Mouse (Mus musculus): Measurements from ENCODE around the gene Npc1l1. TPM values are rescaled to one million over a fixed set of nuclear protein-coding genes. Genes with fewer than 3 reads are reported as not detected.

Npc1l1 gene
- polyA plus RNA-seq, 1 experiment from 2014 or later, result 0.04 TPM

DNA sequence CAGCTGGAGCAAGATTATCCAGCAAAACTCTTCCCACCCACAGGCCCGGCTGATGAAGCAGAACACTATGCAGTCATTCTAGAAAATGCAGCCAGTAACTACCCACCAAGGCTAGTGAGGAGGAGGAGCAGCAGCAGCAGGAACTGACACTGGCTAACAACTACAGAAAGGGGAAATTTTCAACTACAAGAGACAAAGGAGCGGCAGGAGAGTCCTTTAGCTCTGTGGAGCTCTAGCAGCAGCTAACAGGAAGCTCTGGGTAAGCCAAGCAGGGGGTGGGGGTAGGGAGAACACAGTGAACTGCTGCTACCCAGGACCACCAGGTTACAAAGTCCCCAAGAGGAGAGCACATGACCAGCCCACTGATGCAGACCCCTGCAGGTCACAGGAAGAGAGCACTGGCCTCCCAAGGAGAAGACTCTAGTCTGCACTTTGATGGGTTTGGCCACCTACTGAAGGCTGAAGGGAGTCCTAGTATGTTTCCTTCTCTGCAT, 51.2 kb downstream of the Npc1l1 start:
- DNase-seq (ENCODE audit: low spot score), result no peak
- no peak overlapping the region for H3K4me2 ChIP-seq (ENCODE audit: low read depth, low read length)
- H3K27ac ChIP-seq (replicated peaks; ENCODE audit: low read depth, low read length), result no peak overlapping the region; the same call in 1 of the 2 replicates
- no peaks in the 10 kb centered on the region for H3K27me3 ChIP-seq (replicated peaks; ENCODE audit: control insufficient read depth, insufficient read depth, low read length)
- no peaks in the 10 kb centered on the region for H3K36me3 ChIP-seq (ENCODE audit: control insufficient read depth, insufficient read depth, low read length)
- WGBS, result 17% methylated on average over 2 of the region's 2 CpGs
- ATAC-seq (ENCODE audit: low read depth), result no peak
- H3K4me1 ChIP-seq (ENCODE audit: control insufficient read depth, insufficient read depth, low read length), result 0 out of 2 replicates have a peak, but pooled peaks cover 10% of the 10 kb centered on the region
- H3K4me3 ChIP-seq (ENCODE audit: low read depth, low read length), result no peak overlapping the region
- H3K9me3 ChIP-seq (ENCODE audit: control insufficient read depth, low read length), result no peaks in the 10 kb centered on the region
- no peak overlapping the region for H3K9ac ChIP-seq (ENCODE audit: low read depth, low read length)

DNA sequence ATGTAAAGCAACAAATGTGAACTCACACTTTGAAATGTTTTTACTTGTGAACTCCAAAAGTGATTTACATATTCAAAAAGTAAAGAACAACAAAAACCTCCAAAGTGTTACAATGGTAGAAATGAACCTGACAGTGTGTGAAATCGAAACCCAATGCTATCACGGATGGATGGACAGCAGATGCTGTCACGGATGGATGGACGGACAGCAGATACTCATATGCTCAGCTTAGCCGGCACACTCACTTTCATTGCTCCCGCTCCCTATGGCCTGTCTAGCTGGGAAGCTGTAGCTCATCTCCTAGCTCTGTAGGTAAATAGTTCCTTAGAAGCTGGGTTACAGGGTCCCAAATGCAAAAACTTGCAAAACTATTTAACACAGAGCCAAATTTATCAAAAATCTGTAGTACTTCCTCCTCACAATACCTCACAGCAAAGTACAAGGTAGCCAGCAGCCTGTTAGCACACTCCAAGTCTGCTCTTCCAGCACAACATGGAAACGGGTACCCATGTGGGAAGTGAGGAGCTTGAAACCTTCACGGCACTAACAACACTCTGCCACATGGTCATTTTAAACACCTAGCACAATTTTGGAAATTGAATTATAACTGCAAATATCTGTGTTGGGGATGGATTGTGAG, 52.0 kb downstream of the Npc1l1 start:
- H3K4me2 ChIP-seq (ENCODE audit: low read depth, low read length), result no peak overlapping the region
- no peaks in the 10 kb centered on the region for H3K9me3 ChIP-seq (ENCODE audit: control insufficient read depth, low read length)
- no peak overlapping the region for H3K4me3 ChIP-seq (ENCODE audit: low read depth, low read length)
- no peak overlapping the region for H3K27ac ChIP-seq (replicated peaks; ENCODE audit: low read depth, low read length)
- H3K9ac ChIP-seq (ENCODE audit: low read depth, low read length), result no peak overlapping the region
- H3K36me3 ChIP-seq (ENCODE audit: control insufficient read depth, insufficient read depth, low read length), result no peaks in the 10 kb centered on the region
- H3K27me3 ChIP-seq (replicated peaks; ENCODE audit: control insufficient read depth, insufficient read depth, low read length), result no peaks in the 10 kb centered on the region
- H3K4me1 ChIP-seq (ENCODE audit: control insufficient read depth, insufficient read depth, low read length), result 0 out of 2 replicates have a peak, but pooled peaks cover 10% of the 10 kb centered on the region
- whole genome bisulfite sequencing, result 68% methylated on average over 8 of the region's 8 CpGs
- no peak for ATAC-seq (ENCODE audit: low read depth)
- DNase-seq (ENCODE audit: low spot score), result no peak

DNA sequence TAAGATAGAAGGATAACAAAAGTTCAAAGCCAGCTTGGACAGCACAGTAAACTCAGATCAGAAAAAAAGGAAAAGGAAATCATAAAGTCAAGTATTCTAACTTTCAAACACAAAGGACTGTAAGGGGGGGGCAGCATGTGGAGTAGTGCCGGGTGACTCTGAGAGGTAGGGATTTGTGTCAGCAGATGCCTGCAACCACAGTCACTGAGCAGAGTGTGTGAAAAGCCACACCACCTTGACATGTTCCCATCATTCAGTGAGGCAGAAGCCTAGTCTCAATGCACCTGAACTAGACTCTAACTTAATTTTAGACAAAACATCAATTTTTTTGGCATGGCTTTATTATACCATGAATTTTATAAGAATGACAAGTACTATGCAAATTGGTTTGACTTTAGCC, 54.4 kb downstream of the Npc1l1 start:
- Histone ChIP-seq H3K36me3 (ENCODE audit: control insufficient read depth, insufficient read depth, low read length) (no peaks in the 10 kb centered on the region), H3K27me3 (replicated peaks; ENCODE audit: control insufficient read depth, insufficient read depth, low read length) (no peaks in the 10 kb centered on the region), H3K4me1 (ENCODE audit: control insufficient read depth, insufficient read depth, low read length) (0 out of 2 replicates have a peak, but pooled peaks cover 10% of the 10 kb centered on the region), H3K9me3 (ENCODE audit: control insufficient read depth, low read length) (no peaks in the 10 kb centered on the region), H3K27ac (replicated peaks; ENCODE audit: low read depth, low read length) (no peak overlapping the region), H3K9ac (ENCODE audit: low read depth, low read length) (no peak overlapping the region), H3K4me2 (ENCODE audit: low read depth, low read length) (no peak overlapping the region), H3K4me3 (ENCODE audit: low read depth, low read length) (no peak overlapping the region)
- ATAC-seq (ENCODE audit: low read depth) (no peak), DNase-seq (ENCODE audit: low spot score) (no peak)
- WGBS, result 74% methylated on average over 1 of the region's 1 CpGs

DNA sequence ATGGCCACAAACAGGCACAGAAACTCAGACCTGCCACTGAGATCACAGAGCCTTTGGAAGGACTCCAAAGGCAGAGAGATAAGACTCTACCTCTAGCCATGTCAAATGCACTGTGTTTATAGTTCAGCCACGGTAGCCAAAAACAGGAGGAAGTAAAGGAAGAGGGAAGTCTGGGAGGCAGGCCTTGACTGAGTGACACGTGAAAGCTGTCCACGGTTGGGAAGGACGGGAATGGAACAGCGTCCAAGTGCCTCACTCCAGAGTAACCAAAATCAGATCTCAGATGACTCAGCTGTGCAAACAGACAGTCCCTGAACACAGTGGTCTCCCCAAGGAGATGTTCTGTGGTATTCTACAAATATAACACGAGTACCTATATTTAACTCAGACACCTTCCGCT, 55.2 kb downstream of the Npc1l1 start:
- peak; percentile 23 for DNase-seq (ENCODE audit: low spot score)
- H3K4me3 ChIP-seq (ENCODE audit: low read depth, low read length), result no peak overlapping the region
- no peaks in the 10 kb centered on the region for H3K27me3 ChIP-seq (replicated peaks; ENCODE audit: control insufficient read depth, insufficient read depth, low read length)
- H3K27ac ChIP-seq (replicated peaks; ENCODE audit: low read depth, low read length), result no peak overlapping the region
- H3K36me3 ChIP-seq (ENCODE audit: control insufficient read depth, insufficient read depth, low read length), result no peaks in the 10 kb centered on the region
- no peaks in the 10 kb centered on the region for H3K9me3 ChIP-seq (ENCODE audit: control insufficient read depth, low read length)
- H3K4me1 ChIP-seq (ENCODE audit: control insufficient read depth, insufficient read depth, low read length), result 0 out of 2 replicates have a peak, but pooled peaks cover 10% of the 10 kb centered on the region
- H3K9ac ChIP-seq (ENCODE audit: low read depth, low read length), result no peak overlapping the region
- WGBS, result 62% methylated on average over 7 of the region's 7 CpGs
- H3K4me2 ChIP-seq (ENCODE audit: low read depth, low read length), result no peak overlapping the region
- no peak for ATAC-seq (ENCODE audit: low read depth)

DNA sequence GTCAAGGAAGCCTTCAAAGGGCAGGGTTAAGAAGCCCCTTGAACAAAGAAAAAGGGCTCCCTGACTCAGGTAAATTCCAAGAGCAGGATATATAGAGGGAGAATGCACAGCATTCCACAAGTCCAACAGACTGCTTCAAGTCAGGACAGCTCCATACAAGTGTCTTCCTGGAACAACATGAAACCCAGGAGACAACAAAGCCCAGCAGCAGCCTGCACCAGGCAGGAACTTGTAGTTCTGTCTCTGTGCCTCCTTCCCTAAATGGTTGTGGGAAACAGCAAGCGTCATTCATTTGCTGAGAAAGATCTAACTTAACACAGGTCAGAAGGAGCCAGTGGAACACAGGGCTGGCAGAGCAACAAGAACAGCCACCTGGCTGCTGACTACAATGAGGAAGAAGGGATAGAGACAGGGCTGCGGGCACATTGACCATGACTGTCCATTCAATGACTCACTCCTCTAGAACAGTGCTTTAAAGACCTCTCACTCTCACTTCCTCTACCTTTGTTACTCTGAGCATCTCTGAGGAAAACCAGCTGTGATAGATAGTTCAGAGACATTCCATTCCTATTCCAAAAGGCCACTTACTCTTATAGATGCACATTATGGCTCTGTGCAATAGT, 60.8 kb downstream of the Npc1l1 start:
- Histone ChIP-seq H3K4me2 (ENCODE audit: low read depth, low read length) (no peak overlapping the region), H3K9ac (ENCODE audit: low read depth, low read length) (no peak overlapping the region), H3K4me1 (ENCODE audit: control insufficient read depth, insufficient read depth, low read length) (no peaks in the 10 kb centered on the region), H3K27ac (replicated peaks; ENCODE audit: low read depth, low read length) (0 out of 2 replicates have a peak overlapping the region, but pooled peaks have one; percentile 29), H3K9me3 (ENCODE audit: control insufficient read depth, low read length) (no peaks in the 10 kb centered on the region), H3K27me3 (replicated peaks; ENCODE audit: control insufficient read depth, insufficient read depth, low read length) (no peaks in the 10 kb centered on the region), H3K36me3 (ENCODE audit: control insufficient read depth, insufficient read depth, low read length) (no peaks in the 10 kb centered on the region), H3K4me3 (ENCODE audit: low read depth, low read length) (no peak overlapping the region)
- 80% methylated on average over 2 of the region's 2 CpGs for WGBS
- ATAC-seq (ENCODE audit: low read depth) (no peak), DNase-seq (ENCODE audit: low spot score) (peak; percentile 37)

DNA sequence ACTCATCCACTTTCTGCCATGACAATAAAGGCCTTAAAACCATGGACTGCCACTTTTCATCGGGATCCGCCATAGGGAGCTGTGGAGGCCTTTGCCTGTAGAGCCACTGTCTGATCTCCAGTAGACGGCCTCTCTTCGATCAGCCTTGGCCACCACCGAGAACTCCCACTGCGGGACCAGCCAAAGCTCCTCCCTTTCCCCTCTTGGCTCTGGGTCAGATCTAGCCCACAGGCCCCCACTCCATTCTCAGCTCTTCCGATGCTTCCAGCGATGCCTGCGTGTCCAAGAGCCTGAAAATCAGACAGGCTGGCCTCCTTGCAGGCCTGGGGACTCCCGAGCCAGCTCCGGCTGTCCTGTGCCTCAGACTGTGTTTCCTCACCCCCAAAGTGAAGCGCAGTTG, 63.6 kb downstream of the Npc1l1 start:
- Histone ChIP-seq H3K9ac (ENCODE audit: low read depth, low read length) (no peak overlapping the region), H3K27me3 (replicated peaks; ENCODE audit: control insufficient read depth, insufficient read depth, low read length) (no peaks in the 10 kb centered on the region), H3K9me3 (ENCODE audit: control insufficient read depth, low read length) (no peaks in the 10 kb centered on the region), H3K4me1 (ENCODE audit: control insufficient read depth, insufficient read depth, low read length) (no peaks in the 10 kb centered on the region; the same call in 1 of the 2 replicates), H3K36me3 (ENCODE audit: control insufficient read depth, insufficient read depth, low read length) (no peaks in the 10 kb centered on the region), H3K4me2 (ENCODE audit: low read depth, low read length) (no peak overlapping the region), H3K27ac (replicated peaks; ENCODE audit: low read depth, low read length) (no peak overlapping the region), H3K4me3 (ENCODE audit: low read depth, low read length) (no peak overlapping the region)
- ATAC-seq (ENCODE audit: low read depth) (no peak), DNase-seq (ENCODE audit: low spot score) (no peak)
- WGBS, result 90% methylated on average over 12 of the region's 12 CpGs

DNA sequence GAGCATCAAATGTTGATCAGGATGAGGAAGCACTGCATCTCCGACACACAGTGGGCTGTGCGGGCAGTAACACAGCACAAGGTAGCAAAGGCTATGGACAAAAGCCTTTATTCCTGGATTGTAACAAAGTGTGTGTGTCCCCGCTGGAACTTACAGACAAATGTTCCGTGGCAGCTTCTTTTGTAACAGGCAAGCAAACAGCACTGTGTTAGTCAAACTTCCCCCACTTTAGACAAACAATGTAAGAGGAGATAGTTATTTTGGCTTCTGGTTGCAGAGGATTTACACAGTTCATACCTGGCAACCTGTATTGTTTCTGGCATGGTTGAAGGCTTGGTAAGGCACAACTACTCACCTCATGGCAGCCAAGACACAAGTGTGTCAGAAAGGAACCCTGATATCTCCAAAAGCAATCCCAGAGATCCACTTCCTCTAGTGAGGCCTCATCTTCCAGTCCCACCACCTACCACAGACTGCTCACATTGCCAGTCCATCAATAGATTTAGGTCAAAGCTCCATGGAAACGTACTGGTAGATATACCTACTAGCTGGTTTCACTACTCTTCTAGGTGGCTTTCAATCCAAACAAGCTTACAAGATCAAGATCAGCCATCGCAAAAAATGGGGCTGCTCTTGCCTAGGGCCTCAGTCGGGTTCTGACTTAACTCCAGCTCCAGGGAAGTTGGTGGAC, 64.4 kb downstream of the Npc1l1 start:
- H3K27ac ChIP-seq (replicated peaks; ENCODE audit: low read depth, low read length), result no peak overlapping the region
- no peak for DNase-seq (ENCODE audit: low spot score)

DNA sequence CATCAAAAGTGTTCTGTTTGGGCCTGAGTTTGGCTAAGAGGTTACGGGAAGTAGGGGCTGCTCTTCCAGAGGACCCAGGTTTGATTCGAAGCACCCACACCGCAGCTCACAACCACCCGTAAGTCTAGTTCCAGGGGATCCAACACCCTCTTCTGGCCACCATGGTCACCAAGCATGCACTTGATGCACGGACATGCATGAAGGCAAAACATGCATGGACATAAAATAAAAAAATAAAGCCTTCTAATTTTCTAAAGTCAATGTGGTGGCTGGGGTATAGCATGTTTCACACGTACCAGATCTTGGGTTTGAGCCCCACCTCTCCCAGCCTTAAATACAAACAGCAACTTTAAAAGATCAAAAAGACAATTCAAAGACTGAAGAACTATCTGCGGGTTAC, 65.2 kb downstream of the Npc1l1 start:
- H3K27me3 ChIP-seq (replicated peaks; ENCODE audit: control insufficient read depth, insufficient read depth, low read length), result no peaks in the 10 kb centered on the region
- H3K27ac ChIP-seq (replicated peaks; ENCODE audit: low read depth, low read length), result no peak overlapping the region
- ATAC-seq (ENCODE audit: low read depth), result no peak
- H3K4me3 ChIP-seq (ENCODE audit: low read depth, low read length), result no peak overlapping the region
- peaks cover 4% of the 10 kb centered on the region; the same call in 1 of the 2 replicates for H3K4me1 ChIP-seq (ENCODE audit: control insufficient read depth, insufficient read depth, low read length)
- DNase-seq (ENCODE audit: low spot score), result no peak
- 95% methylated on average over 7 of the region's 7 CpGs for WGBS
- H3K4me2 ChIP-seq (ENCODE audit: low read depth, low read length), result no peak overlapping the region
- H3K36me3 ChIP-seq (ENCODE audit: control insufficient read depth, insufficient read depth, low read length), result no peaks in the 10 kb centered on the region
- H3K9ac ChIP-seq (ENCODE audit: low read depth, low read length), result no peak overlapping the region
- H3K9me3 ChIP-seq (ENCODE audit: control insufficient read depth, low read length), result no peaks in the 10 kb centered on the region

More for the DNA sequence above, 64.4 kb downstream of the Npc1l1 start:
- Histone ChIP-seq H3K9ac (ENCODE audit: low read depth, low read length) (no peak overlapping the region), H3K36me3 (ENCODE audit: control insufficient read depth, insufficient read depth, low read length) (no peaks in the 10 kb centered on the region), H3K27me3 (replicated peaks; ENCODE audit: control insufficient read depth, insufficient read depth, low read length) (no peaks in the 10 kb centered on the region), H3K4me1 (ENCODE audit: control insufficient read depth, insufficient read depth, low read length) (peaks cover 3% of the 10 kb centered on the region; the same call in 1 of the 2 replicates), H3K4me2 (ENCODE audit: low read depth, low read length) (no peak overlapping the region), H3K9me3 (ENCODE audit: control insufficient read depth, low read length) (no peaks in the 10 kb centered on the region), H3K4me3 (ENCODE audit: low read depth, low read length) (no peak overlapping the region)
- WGBS, result 92% methylated on average over 7 of the region's 7 CpGs
- ATAC-seq (ENCODE audit: low read depth), result no peak
